Mouse (Mus musculus) c-Kit-positive CD71-positive TER-119-negative erythroid progenitor cells, embryonic 14.5 days (primary cell): Measurements from ENCODE around the gene Dap3.
A peak's percentile ranks its signal among the peaks of the same experiment; 100 is the strongest.
"Not testable (repeated sequence)": the region's sequence is repeated elsewhere in the genome, so short reads cannot be mapped to it uniquely, and the experiment has no call there.

Source experiments
- DNase-seq: peaks from one replicate; pipeline ENCODE4 v3.0.0-alpha.2; 2013; ENCODE audit warnings: low read depth

Gene Dap3

GRCm38 (mm10) chr3:88950576-88951326 lies at the start of gene Dap3, which contains the start of gene Ash1l:
Gene Dap3 (minus strand): TSS chr3:88951181.
Gene Ash1l (plus strand): TSS chr3:88950622.
- peak; percentile 54 for DNase-seq

DNA sequence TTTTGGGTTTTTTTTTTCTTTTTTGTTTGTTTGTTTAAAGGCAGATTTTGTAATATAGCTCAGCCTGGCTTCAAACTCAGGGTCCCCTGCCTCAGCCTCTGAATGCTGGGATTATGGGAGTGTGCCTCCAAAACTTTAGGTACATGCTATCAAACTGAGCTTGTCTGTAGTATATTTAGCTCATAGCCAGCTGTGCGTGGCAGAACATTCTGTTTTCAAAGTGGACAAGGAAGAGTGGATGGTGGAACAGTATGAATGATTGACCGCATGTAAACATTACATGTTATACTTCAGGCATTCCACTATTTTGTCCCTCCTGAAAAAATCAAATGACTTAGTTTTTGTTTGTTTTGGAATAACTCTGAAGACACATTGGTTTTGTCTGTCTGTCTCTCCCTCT lies 41.8 kb upstream of the Dap3 start:
- no peak for DNase-seq

- no peak for DNase-seq
Measured at GRCm38 (mm10) chr3:88983921-88984381, 33.0 kb upstream of the Dap3 start.

GRCm38 (mm10) chr3:88981206-88982010 lies 30.4 kb upstream of the Dap3 start:
- no peak for DNase-seq

GRCm38 (mm10) chr3:88975012-88975411 lies 24.0 kb upstream of the Dap3 start:
- no peak for DNase-seq

- DNase-seq: not testable (repeated sequence)
Measured at GRCm38 (mm10) chr3:88963211-88963610, 12.2 kb upstream of the Dap3 start.

GRCm38 (mm10) chr3:88953736-88954135 lies 2.8 kb upstream of the Dap3 start:
- DNase-seq: no peak

GRCm38 (mm10) chr3:88953246-88953645 lies 2.3 kb upstream of the Dap3 start:
- no peak for DNase-seq

- DNase-seq: no peak
Measured at GRCm38 (mm10) chr3:88951327-88951800, 383 bp upstream of the Dap3 start.

DNA sequence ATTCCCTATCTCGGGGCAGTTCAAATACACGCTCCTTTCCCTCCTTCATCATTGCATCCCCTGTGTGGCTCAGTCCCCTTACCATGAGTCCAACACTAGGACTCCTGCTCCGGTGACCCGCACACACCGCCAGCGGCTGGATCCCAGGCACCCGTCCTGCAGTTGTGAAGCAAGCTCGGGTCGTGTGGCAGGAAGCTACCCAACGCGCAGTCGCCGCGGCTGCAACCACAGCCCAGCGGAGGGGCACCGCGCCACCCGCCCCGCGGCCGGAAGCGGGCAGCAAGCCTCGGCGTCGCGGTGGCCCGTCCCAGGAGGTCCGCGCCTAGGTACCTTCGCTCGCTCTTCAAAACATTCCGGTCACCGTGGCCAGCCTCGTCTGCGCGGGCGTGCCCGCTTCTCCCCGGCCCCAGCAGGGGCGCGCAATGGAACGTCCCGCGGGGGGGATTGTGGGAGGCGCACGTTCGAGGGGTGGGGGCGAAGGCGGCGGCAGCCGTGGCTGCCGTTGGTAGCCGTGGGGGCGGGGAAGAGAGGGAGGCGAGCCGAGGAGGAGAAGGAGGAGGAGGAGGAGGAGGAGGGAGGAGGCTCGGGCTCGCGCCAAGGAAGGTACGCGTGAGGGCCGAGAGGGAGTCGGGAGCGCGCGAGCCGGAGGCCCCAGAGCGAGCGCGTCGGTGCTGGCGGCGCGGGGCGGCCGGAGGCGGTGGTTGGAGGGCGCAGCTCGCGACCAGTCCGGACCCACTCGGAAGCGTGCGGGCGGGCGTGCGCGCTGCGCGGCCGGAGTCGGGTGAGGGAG lies 1.0 kb downstream of the Dap3 start:
- DNase-seq: peak; percentile 74

GRCm38 (mm10) chr3:88944109-88944508 lies 6.9 kb downstream of the Dap3 start:
- DNase-seq: no peak

DNA sequence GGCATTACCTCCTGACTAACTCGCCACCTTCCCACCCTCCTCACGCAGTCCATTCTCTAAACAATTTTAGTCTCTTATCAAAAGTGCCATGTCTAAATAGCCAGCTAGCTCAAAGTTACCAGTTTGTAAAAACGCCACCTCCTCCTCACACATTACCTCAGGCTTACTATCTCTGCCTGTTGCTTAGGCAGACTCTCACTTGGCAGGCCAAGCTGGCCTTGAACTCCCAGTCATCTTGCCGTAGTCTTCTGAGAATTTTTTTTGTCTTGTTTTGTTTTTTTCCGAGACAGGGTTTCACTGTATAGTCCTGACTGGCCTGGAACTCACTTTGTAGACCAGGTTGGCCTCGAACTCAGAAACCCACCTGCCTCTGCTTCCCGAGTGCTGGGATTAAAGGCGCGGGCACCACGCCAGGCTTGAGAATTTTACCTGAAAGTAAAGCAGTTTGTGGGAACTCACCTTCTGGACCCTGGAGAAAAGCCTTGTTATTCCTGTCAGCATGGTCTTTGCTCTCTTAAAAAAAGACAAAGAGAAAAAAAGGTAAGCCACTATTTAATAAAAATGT lies 8.6 kb downstream of the Dap3 start:
- no peak for DNase-seq

- no peak for DNase-seq
Measured at GRCm38 (mm10) chr3:88939749-88940148, 11.2 kb downstream of the Dap3 start.

- DNase-seq: no peak
Measured at GRCm38 (mm10) chr3:88939071-88939470, 11.9 kb downstream of the Dap3 start.

DNA sequence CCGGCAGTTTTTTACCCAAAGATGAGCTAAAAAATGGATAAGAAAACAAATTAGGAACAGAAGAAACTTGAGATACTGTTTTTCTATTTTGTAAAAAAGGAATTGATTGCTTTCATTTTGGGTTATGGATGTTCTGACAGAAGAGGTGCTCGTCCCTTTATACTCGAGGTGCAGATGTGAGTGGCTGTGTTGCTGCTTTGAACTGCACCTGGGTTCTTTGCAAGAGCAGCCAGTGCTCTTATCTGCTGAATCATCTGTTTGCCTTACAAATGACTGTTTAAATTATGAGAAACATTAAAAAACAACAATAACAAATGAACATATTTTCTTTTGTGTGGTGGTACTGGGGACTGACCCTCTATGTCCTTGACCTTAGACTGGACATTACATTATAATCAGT lies 21.5 kb downstream of the Dap3 start:
- DNase-seq: no peak

DNA sequence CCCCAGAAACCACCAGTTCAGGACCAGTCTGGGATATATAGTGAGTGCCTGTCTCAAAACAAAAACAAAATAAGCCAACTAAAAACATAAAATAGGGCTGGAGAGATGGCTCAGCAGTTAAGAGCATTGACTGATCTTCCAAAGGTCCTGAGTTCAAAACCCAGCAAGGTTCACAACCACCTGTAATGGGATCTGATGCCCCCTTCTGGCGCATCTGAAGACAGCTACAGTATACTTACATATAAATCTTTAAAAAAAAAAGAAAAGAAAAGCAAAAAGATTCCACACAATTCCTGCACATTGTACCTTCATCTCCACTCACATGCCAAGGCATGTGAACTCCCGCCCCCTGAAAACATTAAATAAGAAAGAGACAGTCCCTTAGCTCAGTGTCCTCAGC lies 25.3 kb downstream of the Dap3 start:
- DNase-seq: no peak

- no peak for DNase-seq
Measured at GRCm38 (mm10) chr3:88923989-88924591, 26.9 kb downstream of the Dap3 start.

- no peak for DNase-seq
Measured at GRCm38 (mm10) chr3:88921411-88921810, 29.6 kb downstream of the Dap3 start.

- no peak for DNase-seq
Measured at GRCm38 (mm10) chr3:88918981-88919380, 32.0 kb downstream of the Dap3 start.

GRCm38 (mm10) chr3:88914384-88914810 lies 36.6 kb downstream of the Dap3 start:
- no peak for DNase-seq
